Mouse (Mus musculus): ENCODE measurements around the gene Hpcal1. TPM values are rescaled to one million over a fixed set of nuclear protein-coding genes. Genes with fewer than 3 reads are reported as not detected.

Hpcal1 gene
- polyA plus RNA-seq, 1 experiment from 2014 or later, result 57.6 TPM

- Histone ChIP-seq H3K27me3 (no peaks in the 10 kb centered on the region), H3K27ac (no peak overlapping the region), H3K4me1 (peaks cover 6% of the 10 kb centered on the region), H3K4me2 (no peak overlapping the region), H3K9ac (no peak overlapping the region), H3K4me3 (no peak overlapping the region), H3K36me3 (no peaks in the 10 kb centered on the region), H3K9me3 (no peaks in the 10 kb centered on the region)
- ATAC-seq (ENCODE audit: insufficient number of reproducible peaks, insufficient read depth, low FRiP score, low TSS enrichment, low read depth), result no peak
- WGBS, result 80% methylated on average over 6 of the region's 6 CpGs
Measured at GRCm38 (mm10) chr12:17718146-17718545, 27.5 kb downstream of the Hpcal1 start.

GRCm38 (mm10) chr12:17721058-17721457 is 30.4 kb downstream of the Hpcal1 start:
- no peak overlapping the region for H3K4me2 ChIP-seq
- H3K9me3 ChIP-seq, result no peaks in the 10 kb centered on the region
- no peak overlapping the region for H3K4me3 ChIP-seq
- no peaks in the 10 kb centered on the region for H3K36me3 ChIP-seq
- H3K27me3 ChIP-seq, result no peaks in the 10 kb centered on the region
- H3K9ac ChIP-seq, result no peak overlapping the region
- H3K4me1 ChIP-seq, result peaks cover 34% of the 10 kb centered on the region
- ATAC-seq (ENCODE audit: insufficient number of reproducible peaks, insufficient read depth, low FRiP score, low TSS enrichment, low read depth), result no peak
- no peak overlapping the region for H3K27ac ChIP-seq

GRCm38 (mm10) chr12:17722452-17723181 is 32.0 kb downstream of the Hpcal1 start:
- no peaks in the 10 kb centered on the region for H3K9me3 ChIP-seq
- no peaks in the 10 kb centered on the region for H3K36me3 ChIP-seq
- H3K9ac ChIP-seq, result no peak overlapping the region
- H3K27ac ChIP-seq, result peak overlapping the region; percentile 73
- ATAC-seq (ENCODE audit: insufficient number of reproducible peaks, insufficient read depth, low FRiP score, low TSS enrichment, low read depth), result no peak
- no peaks in the 10 kb centered on the region for H3K27me3 ChIP-seq
- peaks cover 50% of the 10 kb centered on the region for H3K4me1 ChIP-seq
- H3K4me3 ChIP-seq, result no peak overlapping the region
- 87% methylated on average over 13 of the region's 13 CpGs for WGBS
- H3K4me2 ChIP-seq, result no peak overlapping the region

- Histone ChIP-seq H3K4me3 (no peak overlapping the region), H3K27ac (peak overlapping the region; percentile 73), H3K4me1 (peaks cover 55% of the 10 kb centered on the region), H3K9me3 (no peaks in the 10 kb centered on the region), H3K9ac (no peak overlapping the region), H3K4me2 (no peak overlapping the region), H3K36me3 (no peaks in the 10 kb centered on the region), H3K27me3 (no peaks in the 10 kb centered on the region)
- WGBS, result 13% methylated on average over 1 of the region's 1 CpGs
- no peak for ATAC-seq (ENCODE audit: insufficient number of reproducible peaks, insufficient read depth, low FRiP score, low TSS enrichment, low read depth)
Measured at GRCm38 (mm10) chr12:17723182-17723570, 32.5 kb downstream of the Hpcal1 start.

GRCm38 (mm10) chr12:17723999-17724398 is 33.3 kb downstream of the Hpcal1 start:
- no peak overlapping the region for H3K4me3 ChIP-seq
- no peak overlapping the region for H3K4me2 ChIP-seq
- H3K4me1 ChIP-seq, result peaks cover 64% of the 10 kb centered on the region
- WGBS, result 79% methylated on average over 6 of the region's 6 CpGs
- no peak overlapping the region for H3K9ac ChIP-seq
- peak overlapping the region; percentile 73 for H3K27ac ChIP-seq
- H3K36me3 ChIP-seq, result no peaks in the 10 kb centered on the region
- no peaks in the 10 kb centered on the region for H3K9me3 ChIP-seq
- no peak for ATAC-seq (ENCODE audit: insufficient number of reproducible peaks, insufficient read depth, low FRiP score, low TSS enrichment, low read depth)
- H3K27me3 ChIP-seq, result no peaks in the 10 kb centered on the region

GRCm38 (mm10) chr12:17724412-17725090 is 33.9 kb downstream of the Hpcal1 start:
- peaks cover 68% of the 10 kb centered on the region for H3K4me1 ChIP-seq
- peak overlapping the region; percentile 73 for H3K27ac ChIP-seq
- no peak overlapping the region for H3K9ac ChIP-seq
- no peaks in the 10 kb centered on the region for H3K9me3 ChIP-seq
- no peaks in the 10 kb centered on the region for H3K36me3 ChIP-seq
- no peak overlapping the region for H3K4me3 ChIP-seq
- WGBS, result 65% methylated on average over 3 of the region's 3 CpGs
- H3K27me3 ChIP-seq, result no peaks in the 10 kb centered on the region
- no peak for ATAC-seq (ENCODE audit: insufficient number of reproducible peaks, insufficient read depth, low FRiP score, low TSS enrichment, low read depth)
- no peak overlapping the region for H3K4me2 ChIP-seq

GRCm38 (mm10) chr12:17725592-17725991 is 34.9 kb downstream of the Hpcal1 start:
- no peak for ATAC-seq (ENCODE audit: insufficient number of reproducible peaks, insufficient read depth, low FRiP score, low TSS enrichment, low read depth)
- Histone ChIP-seq H3K4me1 (peaks cover 68% of the 10 kb centered on the region), H3K27me3 (no peaks in the 10 kb centered on the region), H3K9ac (no peak overlapping the region), H3K27ac (no peak overlapping the region), H3K9me3 (no peaks in the 10 kb centered on the region), H3K4me2 (no peak overlapping the region), H3K36me3 (no peaks in the 10 kb centered on the region), H3K4me3 (no peak overlapping the region)
- 74% methylated on average over 6 of the region's 6 CpGs for WGBS

- Histone ChIP-seq H3K27me3 (no peaks in the 10 kb centered on the region), H3K9me3 (no peaks in the 10 kb centered on the region), H3K4me2 (no peak overlapping the region), H3K9ac (0 out of 2 replicates have a peak overlapping the region, but pooled peaks have one; percentile 27), H3K27ac (peak overlapping the region; percentile 62; the same call in 1 of the 2 replicates), H3K36me3 (no peaks in the 10 kb centered on the region), H3K4me1 (peaks cover 71% of the 10 kb centered on the region), H3K4me3 (no peak overlapping the region)
- 61% methylated on average over 10 of the region's 10 CpGs for WGBS
- ATAC-seq (ENCODE audit: insufficient number of reproducible peaks, insufficient read depth, low FRiP score, low TSS enrichment, low read depth), result peak; percentile 52; the same call in 1 of the 2 replicates
Measured at GRCm38 (mm10) chr12:17726576-17727320, 36.1 kb downstream of the Hpcal1 start.

GRCm38 (mm10) chr12:17727676-17728339 is 37.2 kb downstream of the Hpcal1 start:
- Histone ChIP-seq H3K27me3 (no peaks in the 10 kb centered on the region), H3K36me3 (no peaks in the 10 kb centered on the region), H3K4me3 (no peak overlapping the region), H3K4me2 (peak overlapping the region; percentile 39), H3K4me1 (peaks cover 79% of the 10 kb centered on the region), H3K9me3 (no peaks in the 10 kb centered on the region), H3K9ac (peak overlapping the region; percentile 40), H3K27ac (peak overlapping the region; percentile 74)
- WGBS, result 40% methylated on average over 13 of the region's 13 CpGs
- ATAC-seq (ENCODE audit: insufficient number of reproducible peaks, insufficient read depth, low FRiP score, low TSS enrichment, low read depth), result peak; percentile 34; the same call in 1 of the 2 replicates

GRCm38 (mm10) chr12:17729211-17729900 is 38.7 kb downstream of the Hpcal1 start:
- Histone ChIP-seq H3K9me3 (no peaks in the 10 kb centered on the region), H3K4me1 (peaks cover 79% of the 10 kb centered on the region), H3K27me3 (no peaks in the 10 kb centered on the region), H3K9ac (no peak overlapping the region), H3K4me2 (no peak overlapping the region), H3K36me3 (no peaks in the 10 kb centered on the region), H3K4me3 (no peak overlapping the region), H3K27ac (peak overlapping the region; percentile 74; the same call in 1 of the 2 replicates)
- 73% methylated on average over 13 of the region's 13 CpGs for WGBS
- ATAC-seq (ENCODE audit: insufficient number of reproducible peaks, insufficient read depth, low FRiP score, low TSS enrichment, low read depth), result no peak

- WGBS, result 67% methylated on average over 7 of the region's 7 CpGs
- ATAC-seq (ENCODE audit: insufficient number of reproducible peaks, insufficient read depth, low FRiP score, low TSS enrichment, low read depth), result no peak
- Histone ChIP-seq H3K4me3 (no peak overlapping the region), H3K4me1 (peaks cover 56% of the 10 kb centered on the region), H3K9me3 (no peaks in the 10 kb centered on the region), H3K4me2 (no peak overlapping the region), H3K27ac (peak overlapping the region; percentile 81), H3K27me3 (no peaks in the 10 kb centered on the region), H3K36me3 (no peaks in the 10 kb centered on the region), H3K9ac (no peak overlapping the region)
Measured at GRCm38 (mm10) chr12:17732006-17732405, 41.4 kb downstream of the Hpcal1 start.

All from embryonic facial prominence, embryonic 13.5 days (tissue).